Mouse (Mus musculus) thymus, postnatal 25 days (tissue): ENCODE measurements around the gene Cdkal1.

Experiments used
- DNase-seq: peaks from one replicate; pipeline ENCODE4 v3.0.0; 2022

The Cdkal1 gene

DNA sequence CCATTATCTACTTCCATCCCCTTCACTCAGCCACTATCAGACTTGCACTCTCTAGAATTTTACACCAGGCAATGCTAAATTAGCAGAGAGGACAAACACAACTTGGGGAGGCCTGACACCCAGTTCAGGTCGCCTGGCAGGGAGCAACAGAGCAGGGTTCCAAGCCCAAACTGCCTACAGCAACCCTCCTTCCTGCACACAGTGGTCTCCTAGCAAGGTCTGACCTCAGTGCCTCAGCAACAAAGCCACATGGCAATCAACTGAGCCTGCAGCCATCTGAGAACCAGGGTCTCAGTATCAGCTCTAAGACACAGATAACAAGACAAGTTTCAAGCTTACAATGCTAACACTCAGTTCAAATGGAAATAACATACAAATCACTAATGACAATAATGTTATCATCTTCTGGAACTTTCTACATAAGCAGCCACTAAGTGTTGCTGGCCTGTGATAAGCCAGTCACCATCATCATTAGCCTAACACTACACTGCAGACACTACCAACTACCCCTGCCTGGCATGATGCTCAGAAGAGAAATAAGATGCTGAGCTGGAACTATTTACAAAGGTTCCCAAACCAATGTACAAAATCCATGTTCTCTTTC is 231.7 kb downstream of the Cdkal1 start:
- DNase-seq = no peak

DNA sequence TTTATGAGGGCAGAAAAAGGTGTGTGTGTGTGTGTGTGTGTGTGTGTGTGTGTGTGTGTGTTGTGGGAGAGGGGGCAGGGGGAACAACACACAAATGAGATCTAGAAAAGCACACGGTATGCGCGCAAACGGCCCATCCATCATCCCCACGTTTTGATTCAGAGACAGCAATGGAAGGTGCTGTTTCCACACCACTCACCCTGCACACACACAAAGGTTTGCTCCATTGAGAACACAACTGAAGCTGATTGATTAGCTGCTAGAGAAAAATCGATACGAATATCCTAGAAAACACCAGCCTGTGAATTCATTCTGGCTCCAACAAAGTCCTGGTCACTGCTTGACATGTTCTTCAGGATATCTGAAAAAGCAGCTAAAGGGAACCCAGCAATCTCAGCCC is 233.6 kb downstream of the Cdkal1 start:
- no peak for DNase-seq

DNA sequence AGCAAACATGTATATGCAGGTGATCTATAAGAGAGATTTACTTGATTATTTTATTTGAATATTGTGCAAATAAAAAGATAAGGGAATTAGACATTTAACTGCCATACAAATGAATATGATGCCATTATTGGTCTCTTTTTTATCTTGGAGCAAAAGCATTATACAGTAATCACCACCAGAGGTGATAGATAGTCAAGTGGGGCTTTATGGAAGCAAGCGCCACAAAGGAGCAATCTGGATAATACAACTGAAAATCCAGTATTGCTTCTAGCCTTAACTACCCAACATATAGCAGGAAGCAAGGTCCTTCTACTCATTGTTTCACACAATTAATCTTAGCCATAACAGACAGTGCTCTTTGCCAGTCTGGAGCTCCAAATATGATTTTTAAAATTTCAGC is 234.1 kb downstream of the Cdkal1 start:
- no peak for DNase-seq

DNA sequence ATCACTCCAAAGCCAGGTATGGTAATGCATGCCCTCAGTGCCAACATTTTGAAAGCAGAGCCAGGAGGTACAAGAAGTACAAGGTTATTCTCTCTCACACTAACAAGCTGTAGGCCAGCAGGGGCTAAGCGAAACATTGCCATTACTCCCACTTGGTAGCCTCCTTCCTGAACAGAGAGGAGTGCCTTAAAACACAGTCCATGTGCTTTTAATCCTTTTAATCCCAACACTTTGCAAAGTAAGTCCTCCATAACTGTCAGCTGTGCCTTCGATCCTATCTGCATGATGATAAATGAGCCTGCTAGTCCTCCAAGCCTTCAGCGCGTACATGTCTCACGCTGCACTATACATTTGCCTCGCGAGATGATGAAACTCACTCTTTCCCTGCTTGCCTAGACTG is 234.6 kb downstream of the Cdkal1 start:
- DNase-seq = no peak

DNA sequence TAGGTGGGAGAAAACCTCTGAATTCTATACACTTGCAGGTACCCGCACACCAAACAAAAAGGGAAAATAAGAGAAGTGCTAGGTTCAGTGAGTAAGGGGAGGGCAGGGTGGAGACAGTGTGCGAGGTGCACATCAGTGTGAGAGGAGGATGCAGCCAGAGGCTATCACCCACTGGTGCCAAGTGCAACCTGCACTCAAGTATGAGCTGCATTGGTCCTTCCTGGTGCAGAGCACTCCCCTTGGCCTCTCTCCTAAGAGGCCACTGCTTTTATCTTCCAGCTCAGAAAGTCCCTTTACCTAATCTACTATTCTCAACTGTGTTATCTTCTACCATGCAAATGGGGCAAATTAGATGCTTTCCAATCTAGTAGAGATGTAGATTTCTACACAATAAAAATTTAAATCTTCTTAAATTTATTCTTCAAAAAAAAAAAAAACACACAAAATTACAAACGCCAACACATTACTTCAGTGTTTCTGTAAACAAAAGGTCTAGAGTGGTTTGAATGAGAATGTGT is 238.8 kb downstream of the Cdkal1 start:
- no peak for DNase-seq

DNA sequence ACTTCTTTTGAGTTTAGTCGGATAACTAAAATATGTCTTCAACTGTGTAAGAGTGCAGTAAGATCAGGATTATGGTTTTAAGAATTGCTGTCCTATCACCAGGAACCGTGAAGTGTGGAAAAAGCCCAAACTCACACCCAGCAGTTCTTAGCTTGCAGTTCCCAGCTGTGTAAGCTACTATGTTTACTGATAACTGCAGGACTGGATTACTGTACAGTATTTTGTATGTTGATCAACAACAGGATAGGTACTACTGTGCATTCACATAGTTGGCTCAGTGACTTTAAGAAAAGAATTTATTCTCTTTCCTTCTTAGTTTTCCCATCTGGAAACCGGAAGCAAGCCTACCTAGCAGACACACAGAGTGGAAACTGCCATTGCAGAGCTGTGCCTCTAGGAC is 239.5 kb downstream of the Cdkal1 start:
- DNase-seq = no peak

DNA sequence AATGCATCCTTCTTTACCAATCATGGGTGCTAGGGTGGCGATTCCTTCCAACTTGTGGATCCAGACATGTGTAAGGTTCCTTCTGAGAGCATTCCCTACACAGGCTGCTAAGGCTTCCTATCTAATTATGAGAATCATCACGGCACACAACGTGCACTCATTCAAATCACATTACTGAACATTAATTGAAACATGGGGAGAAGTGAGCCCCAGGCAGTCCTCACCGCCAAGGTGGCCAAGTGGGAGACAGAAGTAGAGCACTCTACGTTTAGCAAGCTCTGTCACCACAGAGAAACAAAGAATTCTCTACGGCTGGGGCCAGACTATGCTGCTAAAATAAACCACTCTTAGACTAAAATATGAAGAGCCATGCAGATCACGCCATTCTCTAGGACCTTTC is 240.4 kb downstream of the Cdkal1 start:
- DNase-seq = no peak

DNA sequence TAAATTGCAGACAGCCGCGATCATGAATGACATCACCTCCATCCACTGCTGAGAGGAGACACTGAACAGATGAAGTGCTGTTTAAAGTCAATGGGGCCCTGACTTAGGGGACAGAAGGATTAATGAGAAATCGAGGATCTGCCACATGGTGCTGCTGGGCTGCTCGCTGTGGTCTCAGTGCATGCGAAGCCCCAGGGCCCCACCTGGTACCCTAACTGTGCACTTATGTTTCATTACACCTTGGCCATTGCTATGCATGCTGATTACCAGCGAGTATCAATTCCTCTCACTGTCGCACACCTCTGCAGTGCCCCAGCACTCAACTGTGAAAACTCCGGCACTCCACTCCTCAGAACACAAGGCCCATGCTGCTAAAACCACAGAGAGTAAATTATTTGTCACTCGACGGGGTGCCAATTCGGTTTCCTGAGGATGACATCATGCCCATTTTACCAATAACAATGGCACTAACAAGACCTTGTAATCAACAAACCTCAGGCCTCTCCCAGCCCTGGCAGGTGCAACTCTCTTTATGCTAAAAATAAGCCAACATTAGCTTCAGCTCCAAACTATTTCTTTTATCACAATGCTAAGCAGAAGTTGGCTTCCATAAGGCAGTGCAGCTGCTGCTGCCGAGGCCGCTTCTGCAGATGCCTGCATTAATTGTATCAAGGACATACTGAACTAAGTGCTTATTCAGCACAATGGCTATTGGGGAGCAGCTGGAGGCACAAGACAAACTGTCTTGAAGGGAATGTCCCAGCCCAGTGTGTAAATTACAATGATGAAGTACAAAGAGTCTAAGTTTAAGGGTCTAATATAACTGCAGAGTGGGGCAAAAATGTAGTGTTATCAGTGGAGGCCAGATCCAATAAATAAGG is 245.2 kb downstream of the Cdkal1 start:
- DNase-seq = no peak

DNA sequence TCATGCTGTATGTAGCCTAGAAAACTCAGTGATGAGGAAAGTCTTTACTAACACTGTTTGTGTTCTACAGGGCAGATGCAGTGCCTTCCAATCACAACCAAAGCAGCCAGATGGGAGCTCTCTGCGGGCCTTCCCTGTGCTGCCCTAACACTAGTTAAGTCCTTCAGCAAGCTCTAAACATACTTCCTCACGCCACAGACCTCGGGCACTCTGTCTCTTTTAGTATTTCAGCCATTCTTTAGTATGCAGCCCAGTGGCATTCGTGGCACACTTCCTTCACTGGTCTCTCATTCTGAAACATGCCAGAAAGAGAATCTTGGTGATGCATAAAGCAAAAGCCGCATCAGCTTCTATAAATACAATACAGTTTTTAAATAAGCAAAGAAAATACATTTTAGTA is 246.0 kb downstream of the Cdkal1 start:
- no peak for DNase-seq

DNA sequence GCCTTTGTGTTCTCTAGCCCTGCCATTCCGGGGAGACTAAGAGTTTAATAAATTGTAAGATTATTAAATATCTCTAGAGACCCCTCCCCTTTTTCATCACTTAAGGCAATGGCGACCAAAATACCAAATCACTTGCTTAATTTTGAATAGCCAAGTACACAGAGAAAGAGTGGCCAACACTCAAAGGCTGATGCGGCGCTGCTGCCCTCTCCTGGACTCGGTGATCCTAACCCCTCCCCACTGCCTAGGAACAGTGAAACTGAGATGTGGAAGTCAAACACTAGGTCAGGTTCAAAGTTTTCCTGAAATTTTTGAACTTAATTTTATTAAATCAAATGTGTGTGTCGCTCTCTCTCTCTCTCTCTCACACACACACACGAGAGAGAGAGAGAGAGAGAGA is 251.2 kb downstream of the Cdkal1 start:
- DNase-seq = peak; percentile 62

DNA sequence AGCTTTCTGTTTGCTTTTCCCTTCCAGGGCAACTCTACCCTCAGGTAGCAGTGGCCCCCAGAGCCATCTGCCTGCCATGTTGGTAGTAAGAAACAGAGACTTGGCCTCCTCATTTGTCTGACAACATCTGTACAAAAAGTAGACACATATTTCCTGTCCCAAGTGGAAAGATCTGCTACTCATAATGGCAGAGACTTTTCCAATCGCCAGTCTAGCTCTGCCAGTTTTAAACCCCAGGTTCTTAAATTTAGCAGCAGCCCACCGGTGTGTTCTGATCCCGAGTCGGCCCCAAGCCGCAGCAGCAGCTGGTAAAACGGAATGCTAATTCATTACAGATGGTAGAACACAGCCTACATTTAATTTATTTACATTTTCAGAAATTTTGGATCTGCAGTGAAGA is 251.9 kb downstream of the Cdkal1 start:
- DNase-seq = no peak

DNA sequence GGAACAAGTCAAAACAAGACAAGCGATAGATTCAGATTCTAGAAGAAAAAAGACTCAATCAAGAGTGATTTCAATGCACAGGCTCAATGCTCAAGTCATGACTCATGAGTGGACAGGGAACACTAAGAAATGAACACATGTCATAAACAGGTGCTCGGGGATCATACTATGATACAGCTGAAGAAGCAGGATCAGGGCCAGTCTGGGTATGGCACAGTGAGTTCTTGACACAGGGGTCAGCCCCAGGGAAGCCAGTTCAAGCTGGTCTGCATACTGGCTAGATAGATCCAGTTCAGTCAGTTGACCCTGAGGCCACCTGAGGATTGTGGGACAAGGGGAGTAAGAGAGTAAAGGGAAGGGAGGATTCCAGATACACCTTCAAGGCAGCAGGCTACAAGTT is 254.4 kb downstream of the Cdkal1 start:
- no peak for DNase-seq

DNA sequence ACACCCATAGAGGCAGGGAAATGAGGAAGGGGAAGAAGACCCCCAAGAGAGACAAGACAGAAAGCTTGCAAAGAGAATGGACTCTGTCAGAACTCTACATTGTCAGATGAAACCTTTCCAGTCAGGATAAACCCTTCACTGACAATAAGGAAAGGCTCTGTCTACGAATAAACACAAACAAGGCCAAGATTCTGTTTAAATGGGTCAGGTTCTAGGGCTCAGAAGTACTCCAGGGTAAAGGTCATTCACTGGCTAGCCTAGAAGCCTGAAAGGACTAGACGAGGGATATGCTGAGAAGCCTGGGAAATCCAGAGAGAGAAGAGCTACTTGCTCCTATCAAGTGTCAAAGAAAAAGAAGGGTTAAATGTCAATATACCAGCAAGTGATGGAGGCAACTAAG is 255.8 kb downstream of the Cdkal1 start:
- no peak for DNase-seq

DNA sequence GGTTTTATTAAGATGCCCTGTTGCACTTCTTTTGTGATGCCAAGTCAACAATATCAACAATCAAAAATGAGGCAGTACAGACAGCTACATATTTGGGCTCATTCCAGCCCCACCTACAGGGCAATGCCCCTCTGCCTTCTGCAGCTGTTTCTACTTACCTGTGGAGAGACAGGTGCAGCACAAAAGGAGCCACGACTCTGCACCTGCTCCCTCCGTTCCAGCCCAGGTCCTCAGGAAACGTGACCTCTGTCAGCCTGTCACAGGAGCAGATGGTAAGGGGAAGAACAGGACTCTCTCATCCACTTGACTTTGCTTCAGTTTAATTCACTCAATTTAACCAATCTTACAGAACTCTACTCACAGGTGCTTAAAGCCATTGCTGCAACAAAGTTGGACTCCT is 258.7 kb downstream of the Cdkal1 start:
- DNase-seq = no peak

DNA sequence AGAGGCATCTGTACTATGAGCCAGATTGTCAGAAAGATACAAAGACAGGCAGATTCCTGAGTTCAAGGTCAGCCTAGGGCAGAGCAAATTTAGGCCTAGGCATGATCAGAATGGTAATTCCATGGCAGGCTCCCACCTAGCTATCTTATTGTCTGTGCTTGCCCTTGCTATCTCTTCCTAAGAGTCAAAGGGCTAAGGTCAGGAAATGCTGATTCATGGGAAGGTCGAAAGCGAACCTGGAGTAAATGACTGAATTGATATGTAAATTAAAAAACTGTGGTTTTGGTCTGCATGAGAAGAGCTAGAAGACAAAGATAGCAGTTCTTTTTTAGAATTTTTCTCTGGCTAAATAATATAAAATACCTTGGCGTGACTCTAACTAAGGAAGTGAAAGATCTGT is 262.4 kb downstream of the Cdkal1 start:
- DNase-seq = no peak

DNA sequence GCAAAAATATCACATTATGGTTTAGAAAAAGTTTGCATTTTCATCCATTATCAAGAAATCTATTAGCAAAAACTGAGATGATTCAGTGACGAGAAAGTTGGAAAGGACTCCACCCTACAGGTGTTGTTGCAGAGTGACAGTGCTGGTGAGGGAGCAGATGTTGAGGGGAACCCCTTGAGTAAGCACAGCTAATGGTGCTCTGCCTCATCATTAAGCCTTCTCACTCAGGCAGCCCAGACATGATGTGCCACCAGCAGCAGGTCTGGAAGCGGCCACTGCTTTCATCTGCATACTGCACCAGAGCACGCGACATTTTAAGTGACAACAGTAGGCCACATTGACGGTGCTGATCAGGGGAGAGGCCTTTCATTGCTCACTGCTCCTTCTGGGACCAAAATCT is 264.8 kb downstream of the Cdkal1 start:
- no peak for DNase-seq

DNA sequence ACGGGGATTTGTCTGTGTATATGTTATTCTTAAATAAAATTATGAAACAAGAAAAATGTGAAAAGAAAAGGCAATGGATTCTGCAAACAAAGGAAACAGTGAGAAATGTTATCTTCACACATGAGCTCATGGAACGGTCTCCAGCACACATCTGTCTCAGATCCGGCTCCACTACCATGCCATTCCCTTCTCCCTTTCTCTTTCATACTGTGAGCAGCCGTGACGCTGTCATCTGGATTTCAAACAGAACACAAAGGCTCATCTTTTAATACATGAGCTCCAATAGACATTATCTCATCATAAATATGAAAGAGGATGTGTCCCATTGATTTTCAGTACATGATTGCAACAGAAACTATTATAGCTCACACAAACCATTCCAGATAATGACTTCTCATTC is 265.3 kb downstream of the Cdkal1 start:
- DNase-seq = no peak

DNA sequence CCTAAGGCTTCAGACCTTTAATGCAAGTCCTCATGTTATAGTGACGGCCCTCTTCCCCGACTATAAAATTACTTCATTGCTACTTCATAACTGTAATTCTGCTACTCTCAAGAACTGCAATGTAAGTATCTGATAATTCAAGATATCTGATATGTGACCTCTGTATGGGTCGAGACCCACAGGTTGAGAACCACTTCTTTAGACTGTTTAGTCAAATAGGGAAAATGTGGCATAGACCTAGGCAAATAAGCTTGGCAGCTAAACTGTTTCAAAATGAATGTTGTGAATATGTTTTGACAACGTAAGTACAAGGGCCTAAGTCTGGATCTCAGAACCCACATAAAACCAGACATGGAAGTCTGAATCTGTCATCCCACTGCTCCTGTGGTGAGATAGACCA is 266.8 kb downstream of the Cdkal1 start:
- no peak for DNase-seq

DNA sequence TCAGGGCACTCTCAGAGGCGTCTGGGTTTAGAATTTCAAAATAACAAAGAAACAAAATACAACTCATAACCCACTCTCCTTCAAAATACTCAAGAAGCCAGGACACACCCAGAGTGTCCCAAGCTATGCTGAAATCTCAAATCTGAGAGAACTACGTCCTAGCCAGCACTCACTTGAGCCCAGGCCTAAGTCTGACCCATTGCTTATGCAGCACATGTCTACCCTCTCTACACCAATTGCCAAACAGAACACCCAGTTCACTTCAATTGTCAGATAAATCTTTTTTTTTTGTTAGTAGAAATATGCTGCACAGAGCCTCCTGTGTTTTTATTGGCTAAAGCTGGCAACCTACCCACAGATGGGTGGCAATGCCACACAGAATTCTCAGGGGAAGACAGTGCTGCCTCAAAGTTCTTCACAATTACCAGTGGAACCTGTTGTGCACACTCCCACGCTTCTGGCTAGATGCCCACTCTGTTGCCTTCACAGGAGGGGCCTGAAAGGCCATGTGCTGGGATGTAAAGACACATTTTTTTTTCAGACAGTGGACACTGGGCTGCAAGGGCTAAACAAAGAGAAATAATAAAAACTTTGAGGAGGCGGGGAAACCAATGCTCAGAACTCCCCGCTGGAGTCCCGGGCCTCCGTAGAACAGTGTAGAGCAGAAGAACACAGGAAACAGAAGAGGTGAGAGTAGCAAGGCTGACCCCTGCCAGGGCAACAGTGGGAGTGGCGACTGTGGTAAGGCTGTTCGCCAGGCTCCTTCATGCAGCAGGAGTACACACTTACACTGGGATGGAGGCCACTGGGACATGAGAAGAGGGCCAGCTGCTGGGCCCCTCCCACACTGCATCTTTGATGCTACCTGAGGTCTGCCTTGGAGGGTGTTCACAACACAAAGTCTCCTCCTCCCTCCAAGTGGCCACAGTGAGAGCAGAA is 273.4 kb downstream of the Cdkal1 start:
- no peak for DNase-seq

DNA sequence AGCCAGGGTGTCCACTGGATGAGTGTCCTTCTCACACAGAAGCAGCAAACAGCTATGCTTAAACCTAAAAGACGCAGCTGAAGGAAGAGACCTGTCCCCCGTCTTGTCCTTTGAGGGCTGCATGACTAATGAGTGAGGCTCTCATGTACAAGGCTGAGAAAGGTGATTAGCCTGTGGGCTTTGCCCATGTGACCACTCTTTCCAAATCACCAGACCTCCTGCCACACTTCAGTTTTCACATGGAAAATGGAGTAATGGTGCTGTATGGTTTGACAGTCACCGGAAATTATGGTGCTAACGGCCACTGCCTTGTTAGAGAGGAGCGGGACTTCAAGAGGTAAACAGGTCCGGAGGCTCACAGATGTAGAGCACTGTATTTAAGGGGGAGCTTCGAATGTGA is 274.7 kb downstream of the Cdkal1 start:
- DNase-seq = no peak

DNA sequence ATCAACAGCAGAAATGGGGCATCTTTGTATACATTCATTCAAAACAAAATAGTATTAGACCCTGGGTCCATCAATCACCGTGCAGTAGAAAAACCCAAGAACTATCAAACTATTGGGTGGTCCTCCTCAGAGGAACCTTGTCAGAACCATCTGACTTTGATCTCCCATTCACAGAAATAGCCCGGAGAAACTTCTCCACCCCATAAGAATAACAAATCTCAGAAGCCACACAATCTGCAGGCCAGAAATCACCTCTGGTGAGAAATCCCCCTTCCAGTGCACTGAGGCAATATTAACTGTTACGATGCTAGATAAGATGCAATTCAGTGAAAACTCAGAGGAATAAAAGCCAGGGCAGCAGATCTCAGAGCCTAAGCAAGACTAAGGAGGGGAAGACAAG is 275.5 kb downstream of the Cdkal1 start:
- no peak for DNase-seq

DNA sequence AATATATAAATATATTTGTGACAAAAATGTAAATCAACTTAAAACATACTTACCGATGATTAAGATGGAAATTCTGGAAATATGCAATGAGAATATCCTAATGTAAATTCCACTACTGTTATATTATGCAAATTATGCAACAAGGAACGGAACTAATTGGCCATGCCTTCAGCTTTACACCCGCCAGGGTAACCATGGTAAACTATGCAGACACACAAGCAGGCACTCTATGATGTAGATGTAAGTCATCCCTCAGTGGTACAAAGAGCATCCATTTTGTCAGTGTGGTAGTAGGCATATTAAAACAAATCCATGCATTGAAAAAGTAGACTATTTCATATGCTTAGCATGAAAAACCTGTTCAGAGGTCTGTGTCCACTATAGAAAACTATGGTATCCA is 276.9 kb downstream of the Cdkal1 start:
- DNase-seq = no peak

DNA sequence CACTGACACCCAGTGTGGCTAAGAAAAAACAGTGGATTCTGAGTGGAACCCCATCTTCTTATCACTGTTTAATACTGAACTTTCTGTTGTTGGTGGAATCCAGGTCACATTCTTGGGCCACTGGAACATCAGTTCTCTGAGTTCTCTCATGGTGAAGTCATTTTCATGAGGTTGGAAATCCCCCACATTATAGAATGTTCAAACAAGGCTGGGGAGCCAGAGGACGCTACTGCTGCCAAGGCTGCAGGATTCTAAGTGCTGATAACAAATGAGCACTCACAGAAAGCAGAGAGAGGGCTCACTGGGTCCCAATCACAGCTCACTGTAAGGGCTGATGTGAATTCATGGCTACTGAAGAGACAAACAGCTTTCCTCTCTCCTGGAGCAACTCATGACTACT is 280.7 kb downstream of the Cdkal1 start:
- no peak for DNase-seq

DNA sequence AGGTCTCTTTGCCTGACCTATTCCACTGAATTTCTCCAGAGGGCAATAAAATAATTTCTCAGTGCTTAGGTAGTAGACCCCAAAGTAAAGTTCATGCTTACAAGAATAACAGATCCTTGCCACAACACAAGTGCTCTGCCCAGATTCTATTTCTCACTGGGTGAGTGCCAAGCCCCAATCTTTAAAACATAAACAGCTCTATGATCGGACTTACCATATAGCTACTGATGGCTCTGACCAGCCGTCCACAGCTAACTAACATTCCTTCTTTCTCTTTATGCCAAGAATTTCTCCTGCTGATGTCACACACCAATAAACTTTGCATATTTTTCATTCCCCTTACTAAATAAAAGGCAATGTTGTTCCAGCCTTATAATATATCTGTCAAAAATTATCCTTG is 283.0 kb downstream of the Cdkal1 start:
- DNase-seq = no peak
